Mouse (Mus musculus) activated CD4-positive, CD25-positive, alpha-beta regulatory T cell, adult 9 weeks (primary cell): ENCODE results near the gene Gm49352. TPM values are rescaled to one million over a fixed set of nuclear protein-coding genes. Genes with fewer than 3 reads are reported as not detected.

ENCODE experiments used
- polyA plus RNA-seq: library from polyadenylated mRNA; unstranded; fragments of 100-300 nt; shearing (Covaris generic); gene quantifications from one replicate; pipeline ENCODE4 v1.2.1, GENCODE M21; 2017

Gm49352 gene
- not detected for polyA plus RNA-seq

GRCm38 (mm10) chr13:61568074-61568473 lies at the start of gene Gm49352:
Gene Gm49352, minus strand, starts transcription at chr13:61568174.

GRCm38 (mm10) chr13:61570027-61570426 lies 2.1 kb upstream of the Gm49352 start, which contains the start of gene Cts3:
Gene Cts3, minus strand, starts transcription at chr13:61570127.

DNA sequence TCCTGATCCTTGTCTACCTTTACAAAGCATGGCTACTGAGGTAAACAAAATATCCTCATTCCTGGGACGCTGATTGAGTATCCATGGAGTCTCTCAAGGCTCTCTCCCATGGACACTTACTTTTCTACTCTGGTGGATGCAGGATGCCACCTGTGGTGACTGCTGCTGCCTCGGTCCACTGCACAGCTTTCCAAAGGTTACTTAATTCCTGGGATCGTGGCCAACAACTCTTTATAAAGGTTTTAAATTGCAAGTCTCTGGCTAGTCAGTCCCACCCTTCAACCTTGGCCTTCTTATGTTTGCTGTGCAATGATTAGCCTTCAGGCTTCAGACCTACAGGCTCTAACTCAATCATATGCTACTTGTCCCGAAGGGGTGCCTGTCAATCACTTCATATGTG lies 26.3 kb downstream of the Gm49352 start, which contains the start of gene Ctsm:
Ctsm (minus strand) TSS at position 209 of the 400 bp plus-strand sequence.

Other genes starting within 250 kb of the Gm49352 start
- gene Cts7, start 210.0 kb downstream of the Gm49352 start, polyA plus RNA-seq: not detected
- gene Ctsm, start 26.3 kb downstream of the Gm49352 start, polyA plus RNA-seq: not detected
- gene Cts3, start 2.0 kb upstream of the Gm49352 start, polyA plus RNA-seq: not detected